Mouse (Mus musculus): ENCODE data around the gene Cacna2d3. TPM values are rescaled to one million over a fixed set of nuclear protein-coding genes. Genes with fewer than 3 reads are reported as not detected.
A peak's percentile ranks its signal among the peaks of the same experiment; 100 is the strongest.

Cacna2d3 gene
- total and polyA plus RNA-seq, 3 experiments = not detected

DNA sequence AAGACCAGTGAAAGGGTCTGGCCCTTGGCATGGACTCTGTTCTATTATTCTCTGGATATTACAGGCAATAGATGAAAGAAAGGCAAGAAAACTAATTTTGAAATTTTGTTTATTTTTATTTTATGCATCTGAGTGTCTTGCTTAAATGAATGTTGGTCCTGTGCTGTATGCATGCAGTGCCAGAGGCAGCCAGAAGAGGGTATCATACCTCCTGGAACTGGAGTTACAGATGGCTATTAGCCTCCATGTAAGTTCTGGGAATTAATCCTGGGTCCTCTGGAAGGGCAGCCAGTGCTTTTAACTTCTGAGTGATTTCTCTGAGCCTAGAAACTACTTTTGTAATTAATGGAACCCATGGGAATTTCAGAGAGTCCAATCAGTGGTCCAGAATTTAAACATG, 597.8 kb downstream of the Cacna2d3 start:
- in situ Hi-C loops (cut with MboI; ENCODE audit: low pct_ligation_motif_present, low pct_unique_long_range_greater_than_20kb, low sequenced_read_pairs) (no loop called here), dilution Hi-C loops (cut with MboI; ENCODE audit: extremely low pct_ligation_motif_present, extremely low pct_unique_long_range_greater_than_20kb, low sequenced_read_pairs) (no loop called here)
- H3K4me1 ChIP-seq (ENCODE audit: control insufficient read depth in 1 of 2, insufficient read depth in 2 of 2) = no peaks in the 10 kb centered on the region
- DNase-seq (ENCODE audit: extremely low read depth) = no peak
- H3K27ac ChIP-seq (ENCODE audit: insufficient read depth, low read depth) = no peak overlapping the region
- no peaks in the 10 kb centered on the region for H3K36me3 ChIP-seq (replicated peaks in 1 of 2; ENCODE audit: control insufficient read depth in 1 of 2, insufficient read depth in 1 of 2, low read length in 1 of 2)
- H3K9ac ChIP-seq (ENCODE audit: insufficient read depth, low read depth) = no peak overlapping the region
- no peak for TF ChIP-seq JUND (conservative IDR thresholded peaks at IDR 0.05; ENCODE audit: low read depth, low read length)
- peak in 1 of 2 experiments; percentile 24; a peak in 1 of 4 replicates for TF ChIP-seq CTCF (conservative IDR thresholded peaks at IDR 0.05 in 1 of 2, IDR thresholded peaks at IDR 0.05 in 1 of 2; ENCODE audit: low read depth in 2 of 2, low read length in 2 of 2)
- no peaks in the 10 kb centered on the region for H3K27me3 ChIP-seq (replicated peaks)
- H3K79me2 ChIP-seq (replicated peaks; ENCODE audit: control insufficient read depth, extremely low read depth, insufficient read depth, poor library complexity, severe bottlenecking) = no peaks in the 10 kb centered on the region
- no peak overlapping the region for H3K4me2 ChIP-seq (ENCODE audit: insufficient read depth, low read depth, poor library complexity, severe bottlenecking)
- peaks cover 31% of the 10 kb centered on the region for H3K9me3 ChIP-seq (replicated peaks; ENCODE audit: low read length)
- H3K4me3 ChIP-seq (replicated peaks in 1 of 3; ENCODE audit: low read depth in 2 of 3, low read length in 2 of 3, poor library complexity in 1 of 3) = no peak overlapping the region

DNA sequence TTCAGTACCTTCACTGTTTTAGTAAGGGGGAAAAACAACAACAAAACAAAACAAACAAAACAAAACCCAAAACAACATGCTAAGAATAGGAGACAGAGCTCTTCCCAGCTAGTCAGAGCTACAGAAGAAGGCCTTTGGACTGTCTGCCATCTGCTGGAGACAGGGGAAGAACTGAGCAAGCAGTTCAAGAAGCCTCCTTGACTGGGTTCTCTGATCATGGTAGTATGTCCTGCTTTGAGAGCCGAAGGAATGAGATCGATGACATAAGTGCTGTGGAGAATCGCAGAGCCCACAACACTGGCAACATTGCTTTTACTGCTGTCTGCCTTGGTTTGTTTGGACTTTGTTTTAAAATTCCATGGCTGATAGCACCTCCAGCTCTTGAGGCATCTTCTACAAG, 598.9 kb downstream of the Cacna2d3 start:
- no peak overlapping the region for H3K9ac ChIP-seq (ENCODE audit: insufficient read depth, low read depth)

DNA sequence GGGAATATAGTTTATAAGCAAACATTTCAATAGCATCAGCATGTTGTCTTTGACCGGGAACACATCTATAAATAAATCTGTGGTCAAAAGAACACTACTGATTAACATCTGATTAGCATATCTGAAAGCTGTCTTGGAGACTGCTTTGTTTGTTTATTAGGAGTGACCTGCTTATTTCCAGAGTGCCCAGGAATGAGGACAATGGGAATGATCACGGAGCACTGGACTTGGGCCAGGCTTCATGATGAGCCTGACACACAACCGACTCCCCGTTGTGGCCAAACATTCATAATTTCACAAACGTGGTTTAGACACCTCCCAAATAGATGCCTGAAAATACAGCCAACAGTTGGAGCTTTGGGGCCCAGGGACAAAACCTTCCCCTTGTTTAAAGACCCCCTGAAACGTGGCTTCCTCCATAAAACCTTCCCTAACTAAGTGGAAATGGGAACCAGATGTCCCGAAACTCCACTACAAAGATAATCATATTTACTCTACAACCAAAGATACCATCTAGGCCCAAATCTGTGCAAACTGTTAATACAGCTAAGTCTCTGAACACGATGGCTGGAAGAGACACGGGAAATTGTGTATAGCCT, 607.7 kb downstream of the Cacna2d3 start:
- Histone ChIP-seq H3K4me2 (ENCODE audit: insufficient read depth, low read depth, poor library complexity, severe bottlenecking) (no peak overlapping the region), H3K79me2 (replicated peaks; ENCODE audit: control insufficient read depth, extremely low read depth, insufficient read depth, poor library complexity, severe bottlenecking) (no peaks in the 10 kb centered on the region), H3K9ac (ENCODE audit: insufficient read depth, low read depth) (no peak overlapping the region), H3K4me1 (ENCODE audit: control insufficient read depth in 1 of 2, insufficient read depth in 2 of 2) (no peaks in the 10 kb centered on the region), H3K27ac (ENCODE audit: insufficient read depth, low read depth) (no peak overlapping the region), H3K27me3 (replicated peaks) (no peaks in the 10 kb centered on the region), H3K36me3 (replicated peaks in 1 of 2; ENCODE audit: control insufficient read depth in 1 of 2, insufficient read depth in 1 of 2, low read length in 1 of 2) (no peaks in the 10 kb centered on the region), H3K4me3 (replicated peaks in 1 of 3; ENCODE audit: low read depth in 2 of 3, low read length in 2 of 3, poor library complexity in 1 of 3) (no peak overlapping the region), H3K9me3 (replicated peaks; ENCODE audit: low read length) (peaks cover 38% of the 10 kb centered on the region)
- in situ Hi-C loops (cut with MboI; ENCODE audit: low pct_ligation_motif_present, low pct_unique_long_range_greater_than_20kb, low sequenced_read_pairs) (no loop called here), dilution Hi-C loops (cut with MboI; ENCODE audit: extremely low pct_ligation_motif_present, extremely low pct_unique_long_range_greater_than_20kb, low sequenced_read_pairs) (no loop called here)
- DNase-seq (ENCODE audit: extremely low read depth) = no peak
- TF ChIP-seq MYC (IDR thresholded peaks at IDR 0.05; ENCODE audit: low read depth, low read length) (no peak), TCF12 (IDR thresholded peaks at IDR 0.05; ENCODE audit: low read depth, low read length) (no peak), EP300 (IDR thresholded peaks at IDR 0.05; ENCODE audit: low read length) (no peak), JUND (conservative IDR thresholded peaks at IDR 0.05; ENCODE audit: low read depth, low read length) (no peak), NRF1 (IDR thresholded peaks at IDR 0.05; ENCODE audit: low read depth, low read length) (no peak), RCOR1 (conservative IDR thresholded peaks at IDR 0.05; ENCODE audit: low read depth, low read length) (no peak), TBP (conservative IDR thresholded peaks at IDR 0.05; ENCODE audit: low read depth, low read length) (no peak), ZKSCAN1 (IDR thresholded peaks at IDR 0.05; ENCODE audit: borderline replicate concordance, low read depth, low read length) (no peak), MAFK (IDR thresholded peaks at IDR 0.05; ENCODE audit: insufficient replicate concordance, low read length) (no peak), ZC3H11A (IDR thresholded peaks at IDR 0.05; ENCODE audit: low read depth, low read length) (no peak), ETS1 (conservative IDR thresholded peaks at IDR 0.05; ENCODE audit: low read depth, low read length) (no peak), POLR2AphosphoS2 (IDR thresholded peaks at IDR 0.05; ENCODE audit: low read depth, low read length) (no peak), JUN (IDR thresholded peaks at IDR 0.05; ENCODE audit: insufficient read depth, low read depth, low read length) (no peak)

More for the DNA sequence above, 598.9 kb downstream of the Cacna2d3 start:
- Histone ChIP-seq H3K36me3 (replicated peaks in 1 of 2; ENCODE audit: control insufficient read depth in 1 of 2, insufficient read depth in 1 of 2, low read length in 1 of 2) (no peaks in the 10 kb centered on the region), H3K79me2 (replicated peaks; ENCODE audit: control insufficient read depth, extremely low read depth, insufficient read depth, poor library complexity, severe bottlenecking) (no peaks in the 10 kb centered on the region), H3K4me1 (ENCODE audit: control insufficient read depth in 1 of 2, insufficient read depth in 2 of 2) (no peaks in the 10 kb centered on the region), H3K9me3 (replicated peaks; ENCODE audit: low read length) (peaks cover 31% of the 10 kb centered on the region), H3K27ac (ENCODE audit: insufficient read depth, low read depth) (no peak overlapping the region), H3K4me3 (replicated peaks in 1 of 3; ENCODE audit: low read depth in 2 of 3, low read length in 2 of 3, poor library complexity in 1 of 3) (no peak overlapping the region), H3K4me2 (ENCODE audit: insufficient read depth, low read depth, poor library complexity, severe bottlenecking) (no peak overlapping the region), H3K27me3 (replicated peaks) (no peaks in the 10 kb centered on the region)
- TF ChIP-seq JUN (IDR thresholded peaks at IDR 0.05; ENCODE audit: insufficient read depth, low read depth, low read length) (no peak), CHD2 (IDR thresholded peaks at IDR 0.05; ENCODE audit: low read length) (no peak), MEF2A (IDR thresholded peaks at IDR 0.05; ENCODE audit: borderline replicate concordance, low read depth, low read length) (no peak), CHD1 (IDR thresholded peaks at IDR 0.05; ENCODE audit: low read depth, low read length) (no peak), MAX (IDR thresholded peaks at IDR 0.05; ENCODE audit: low read length) (no peak), RCOR1 (conservative IDR thresholded peaks at IDR 0.05; ENCODE audit: low read depth, low read length) (no peak), RAD21 (IDR thresholded peaks at IDR 0.05; ENCODE audit: low read depth, low read length) (no peak), EP300 (IDR thresholded peaks at IDR 0.05; ENCODE audit: low read length) (no peak), NELFE (IDR thresholded peaks at IDR 0.05; ENCODE audit: low read depth, low read length) (no peak), SMC3 (IDR thresholded peaks at IDR 0.05; ENCODE audit: low read depth, low read length) (no peak), USF2 (conservative IDR thresholded peaks at IDR 0.05; ENCODE audit: low read depth, low read length) (no peak), GABPA (IDR thresholded peaks at IDR 0.05; ENCODE audit: insufficient replicate concordance, low read depth, low read length) (no peak), ZKSCAN1 (IDR thresholded peaks at IDR 0.05; ENCODE audit: borderline replicate concordance, low read depth, low read length) (no peak)
- no peak for DNase-seq (ENCODE audit: extremely low read depth)
- dilution Hi-C loops (cut with MboI; ENCODE audit: extremely low pct_ligation_motif_present, extremely low pct_unique_long_range_greater_than_20kb, low sequenced_read_pairs) = no loop called here
- in situ Hi-C loops (cut with MboI; ENCODE audit: low pct_ligation_motif_present, low pct_unique_long_range_greater_than_20kb, low sequenced_read_pairs) = no loop called here

All from CH12.LX (cell line).